Mouse (Mus musculus) heart, postnatal 36 days (tissue): ENCODE measurements around the gene C1qtnf9. TPM values are rescaled to one million over a fixed set of nuclear protein-coding genes. Genes with fewer than 3 reads are reported as not detected.

Source experiments
- total RNA-seq, 2 experiments: library from RNA; stranded (reverse); gene quantifications; 2 replicates each; pipeline ENCODE4 v1.2.3; 2021

Gene C1qtnf9
- total RNA-seq, 2 experiments from 2014 or later, result 36.8 to 68.6 TPM

Other genes starting within 250 kb of the C1qtnf9 start
- gene Spata13, start 134.1 kb upstream of the C1qtnf9 start, total RNA-seq, result 10 to 100 TPM; 13.5 to 16.4 TPM
- gene Mipep, start 16.4 kb downstream of the C1qtnf9 start, total RNA-seq, result 10 to 100 TPM; 61.9 to 62.4 TPM